Mouse (Mus musculus): ENCODE measurements around the gene Slc4a8. TPM values are rescaled to one million over a fixed set of nuclear protein-coding genes. Genes with fewer than 3 reads are reported as not detected.

The Slc4a8 gene
- polyA plus RNA-seq, 1 experiment from 2014 or later = 2.2 TPM

DNA sequence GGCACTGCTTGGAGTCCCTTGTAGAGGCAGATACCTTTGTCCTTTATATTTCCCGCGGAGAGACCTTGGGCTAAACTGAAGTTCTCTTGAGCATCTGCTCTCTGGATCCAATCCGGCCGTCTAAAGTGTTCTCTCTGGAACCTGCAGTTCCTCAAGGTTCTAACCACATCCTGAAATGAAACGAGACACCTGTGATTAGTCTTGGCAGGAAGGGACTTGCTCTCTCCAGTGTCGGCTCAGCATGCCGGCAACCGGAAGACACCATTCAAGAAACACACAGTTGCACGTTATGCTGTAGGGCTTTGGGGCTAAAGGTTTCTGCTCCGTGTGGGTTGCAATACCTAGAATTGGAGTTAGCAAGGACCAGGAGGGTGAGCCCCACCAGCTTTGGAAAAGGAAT, 41.5 kb upstream of the Slc4a8 start:
- Histone ChIP-seq H3K9me3 (ENCODE audit: control insufficient read depth, low read length) (no peaks in the 10 kb centered on the region), H3K36me3 (ENCODE audit: control insufficient read depth, insufficient read depth, low read length) (no peaks in the 10 kb centered on the region), H3K27me3 (ENCODE audit: control insufficient read depth, insufficient read depth, low read length) (no peaks in the 10 kb centered on the region), H3K9ac (ENCODE audit: low read length) (no peak overlapping the region), H3K4me2 (replicated peaks; ENCODE audit: low read depth) (no peak overlapping the region), H3K27ac (replicated peaks) (no peak overlapping the region), H3K4me3 (ENCODE audit: low read depth, low read length) (no peak overlapping the region), H3K4me1 (replicated peaks; ENCODE audit: control insufficient read depth, insufficient read depth) (no peaks in the 10 kb centered on the region)
- 69% methylated on average over 10 of the region's 10 CpGs for WGBS
- TF ChIP-seq CTCF (IDR thresholded peaks at IDR 0.05; ENCODE audit: low read depth) (no peak), EP300 (optimal IDR thresholded peaks at IDR 0.05) (no peak)
- ATAC-seq (ENCODE audit: low FRiP score, low TSS enrichment) (no peak), DNase-seq (ENCODE audit: low spot score) (no peak)

- WGBS = 90% methylated on average over 5 of the region's 5 CpGs
- H3K9me3 ChIP-seq (ENCODE audit: control insufficient read depth, low read length) = no peaks in the 10 kb centered on the region
- no peaks in the 10 kb centered on the region for H3K27me3 ChIP-seq (ENCODE audit: control insufficient read depth, insufficient read depth, low read length)
These were observed 40.1 kb upstream of the Slc4a8 start for GRCm38 (mm10) chr15:100721445-100721844.

GRCm38 (mm10) chr15:100722026-100722425, 39.5 kb upstream of the Slc4a8 start:
- Histone ChIP-seq H3K4me2 (replicated peaks; ENCODE audit: low read depth) (no peak overlapping the region), H3K9ac (ENCODE audit: low read length) (no peak overlapping the region), H3K27me3 (ENCODE audit: control insufficient read depth, insufficient read depth, low read length) (no peaks in the 10 kb centered on the region), H3K36me3 (ENCODE audit: control insufficient read depth, insufficient read depth, low read length) (no peaks in the 10 kb centered on the region), H3K9me3 (ENCODE audit: control insufficient read depth, low read length) (no peaks in the 10 kb centered on the region), H3K4me3 (ENCODE audit: low read depth, low read length) (no peak overlapping the region), H3K27ac (replicated peaks) (peak overlapping the region; percentile 45; the same call in 1 of the 2 replicates), H3K4me1 (replicated peaks; ENCODE audit: control insufficient read depth, insufficient read depth) (no peaks in the 10 kb centered on the region)
- peak; percentile 79 for ATAC-seq (ENCODE audit: low FRiP score, low TSS enrichment)
- TF ChIP-seq CTCF (IDR thresholded peaks at IDR 0.05; ENCODE audit: low read depth) (no peak), EP300 (optimal IDR thresholded peaks at IDR 0.05) (no peak)
- peak; percentile 55 for DNase-seq (ENCODE audit: low spot score)
- WGBS = 38% methylated on average over 4 of the region's 4 CpGs

More at GRCm38 (mm10) chr15:100721445-100721844, 40.1 kb upstream of the Slc4a8 start:
- H3K36me3 ChIP-seq (ENCODE audit: control insufficient read depth, insufficient read depth, low read length) = no peaks in the 10 kb centered on the region
- H3K4me1 ChIP-seq (replicated peaks; ENCODE audit: control insufficient read depth, insufficient read depth) = no peaks in the 10 kb centered on the region
- no peak overlapping the region for H3K9ac ChIP-seq (ENCODE audit: low read length)
- TF ChIP-seq CTCF (IDR thresholded peaks at IDR 0.05; ENCODE audit: low read depth) = no peak
- TF ChIP-seq EP300 (optimal IDR thresholded peaks at IDR 0.05) = no peak
- ATAC-seq (ENCODE audit: low FRiP score, low TSS enrichment) (no peak), DNase-seq (ENCODE audit: low spot score) (no peak)
- H3K4me3 ChIP-seq (ENCODE audit: low read depth, low read length) = no peak overlapping the region
- H3K27ac ChIP-seq (replicated peaks) = no peak overlapping the region
- no peak overlapping the region for H3K4me2 ChIP-seq (replicated peaks; ENCODE audit: low read depth)

DNA sequence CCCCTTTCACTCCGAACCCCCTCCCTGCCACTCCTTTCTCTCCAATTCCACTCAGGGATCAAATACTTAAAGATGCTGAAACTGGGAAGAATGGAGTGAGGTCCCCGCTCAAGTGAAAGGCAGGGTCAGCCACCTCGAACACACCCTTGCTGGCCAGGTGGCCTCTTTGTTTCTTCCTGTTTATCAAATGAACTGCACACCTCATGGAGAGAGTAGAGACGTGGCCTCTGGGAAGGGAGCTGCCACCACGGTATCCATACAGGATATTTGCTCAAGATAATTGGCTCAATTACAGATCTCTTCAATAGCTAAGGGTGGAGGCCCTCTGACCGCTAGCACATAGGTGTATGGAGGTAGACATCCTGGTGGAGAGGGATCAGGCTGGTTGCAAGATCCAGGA, 39.0 kb upstream of the Slc4a8 start:
- DNase-seq (ENCODE audit: low spot score) = peak; percentile 54
- H3K9me3 ChIP-seq (ENCODE audit: control insufficient read depth, low read length) = no peaks in the 10 kb centered on the region
- no peak overlapping the region for H3K4me3 ChIP-seq (ENCODE audit: low read depth, low read length)
- no peaks in the 10 kb centered on the region for H3K4me1 ChIP-seq (replicated peaks; ENCODE audit: control insufficient read depth, insufficient read depth)
- H3K4me2 ChIP-seq (replicated peaks; ENCODE audit: low read depth) = no peak overlapping the region
- no peak overlapping the region for H3K9ac ChIP-seq (ENCODE audit: low read length)
- H3K27ac ChIP-seq (replicated peaks) = peak overlapping the region; percentile 45; the same call in 1 of the 2 replicates
- 55% methylated on average over 6 of the region's 6 CpGs for WGBS
- ATAC-seq (ENCODE audit: low FRiP score, low TSS enrichment) = peak; percentile 72
- H3K27me3 ChIP-seq (ENCODE audit: control insufficient read depth, insufficient read depth, low read length) = no peaks in the 10 kb centered on the region
- TF ChIP-seq EP300 (optimal IDR thresholded peaks at IDR 0.05) (no peak), CTCF (IDR thresholded peaks at IDR 0.05; ENCODE audit: low read depth) (no peak)
- no peaks in the 10 kb centered on the region for H3K36me3 ChIP-seq (ENCODE audit: control insufficient read depth, insufficient read depth, low read length)

DNA sequence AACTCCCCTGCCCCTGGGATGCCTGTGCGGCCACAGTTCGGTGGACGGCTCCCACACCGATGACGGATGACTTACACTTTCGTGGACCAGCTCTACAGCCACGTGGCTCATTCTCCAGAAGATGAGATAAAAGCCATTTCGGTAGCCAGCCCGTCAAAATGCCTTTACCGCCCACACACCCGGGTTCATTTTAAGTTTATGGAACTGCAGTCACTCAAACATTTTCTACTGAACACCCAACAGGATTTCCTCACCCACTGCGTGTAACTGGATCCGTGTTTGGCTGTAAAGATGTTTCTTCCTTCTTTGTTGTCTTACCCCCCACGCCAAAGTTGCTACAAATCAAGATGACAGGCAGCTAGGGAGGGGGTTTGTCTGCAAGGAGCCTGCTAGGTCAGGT, 38.0 kb upstream of the Slc4a8 start:
- no peak for DNase-seq (ENCODE audit: low spot score)
- ATAC-seq (ENCODE audit: low FRiP score, low TSS enrichment) = no peak
- 50% methylated on average over 14 of the region's 14 CpGs for WGBS

GRCm38 (mm10) chr15:100726721-100727120, 34.8 kb upstream of the Slc4a8 start:
- Histone ChIP-seq H3K4me1 (replicated peaks; ENCODE audit: control insufficient read depth, insufficient read depth) (peaks cover 4% of the 10 kb centered on the region), H3K27ac (replicated peaks) (no peak overlapping the region), H3K4me2 (replicated peaks; ENCODE audit: low read depth) (no peak overlapping the region), H3K9ac (ENCODE audit: low read length) (no peak overlapping the region), H3K27me3 (ENCODE audit: control insufficient read depth, insufficient read depth, low read length) (no peaks in the 10 kb centered on the region), H3K9me3 (ENCODE audit: control insufficient read depth, low read length) (no peaks in the 10 kb centered on the region), H3K36me3 (ENCODE audit: control insufficient read depth, insufficient read depth, low read length) (no peaks in the 10 kb centered on the region), H3K4me3 (ENCODE audit: low read depth, low read length) (no peak overlapping the region)
- ATAC-seq (ENCODE audit: low FRiP score, low TSS enrichment) = no peak
- WGBS = 80% methylated on average over 11 of the region's 11 CpGs
- no peak for DNase-seq (ENCODE audit: low spot score)
- TF ChIP-seq CTCF (IDR thresholded peaks at IDR 0.05; ENCODE audit: low read depth) (no peak), EP300 (optimal IDR thresholded peaks at IDR 0.05) (no peak)

More for the DNA sequence above, 38.0 kb upstream of the Slc4a8 start:
- H3K27me3 ChIP-seq (ENCODE audit: control insufficient read depth, insufficient read depth, low read length) = no peaks in the 10 kb centered on the region
- no peaks in the 10 kb centered on the region for H3K36me3 ChIP-seq (ENCODE audit: control insufficient read depth, insufficient read depth, low read length)
- no peaks in the 10 kb centered on the region for H3K9me3 ChIP-seq (ENCODE audit: control insufficient read depth, low read length)
- H3K27ac ChIP-seq (replicated peaks) = no peak overlapping the region
- TF ChIP-seq CTCF (IDR thresholded peaks at IDR 0.05; ENCODE audit: low read depth) (no peak), EP300 (optimal IDR thresholded peaks at IDR 0.05) (no peak)
- H3K9ac ChIP-seq (ENCODE audit: low read length) = no peak overlapping the region
- H3K4me1 ChIP-seq (replicated peaks; ENCODE audit: control insufficient read depth, insufficient read depth) = no peaks in the 10 kb centered on the region
- no peak overlapping the region for H3K4me3 ChIP-seq (ENCODE audit: low read depth, low read length)
- no peak overlapping the region for H3K4me2 ChIP-seq (replicated peaks; ENCODE audit: low read depth)
